In genomic region chr7:48938190-48938589, GRCm38 (mm10) we compare ENCODE assay signal across 9 mouse cellular contexts. TPM values are rescaled to one million over a fixed set of nuclear protein-coding genes. Genes with fewer than 3 reads are reported as not detected.
A peak's percentile ranks its signal among the peaks of the same experiment; 100 is the strongest.
DNase-seq lines count a peak whose midpoint lies in the region; ATAC-seq and TF ChIP-seq lines count a peak whose summit lies in the region.
"Had no signal": no experiment of that assay in that cellular context is flagged by ENCODE, and none has a peak within 500 bp of the region (broad histone marks: within the 10 kb centered on the region; RNA-seq: fewer than 3 reads in every experiment).

No protein-coding gene starts in this region.

- WGBS in intestine, postnatal 0 days, result 29% methylated on average over 4 of the region's 4 CpGs
- WGBS in intestine, embryonic 15.5 days, result 30% methylated on average over 4 of the region's 4 CpGs
- 10% methylated on average over 4 of the region's 4 CpGs for WGBS in liver, embryonic 15.5 days (ENCODE audit: insufficient replicate concordance)

- TF ChIP-seq CTCF in intestine, postnatal 0 days (IDR thresholded peaks at IDR 0.05; ENCODE audit: low read depth), result peak; percentile 63

- no peak overlapping the region for H3K4me3 ChIP-seq in intestine, postnatal 0 days (ENCODE audit: low read depth, low read length)
- no peak overlapping the region for H3K4me3 ChIP-seq in intestine, embryonic 15.5 days (replicated peaks)
- H3K4me3 ChIP-seq in liver, embryonic 15.5 days (replicated peaks), result no peak overlapping the region
- H3K4me3 ChIP-seq: neural tube, embryonic 12.5 days had no signal

- ATAC-seq in intestine, postnatal 0 days, result no peak
- no peak for ATAC-seq in intestine, embryonic 15.5 days
- peak; percentile 15 for ATAC-seq in activated CD4-positive, CD25-positive, alpha-beta regulatory T cell, adult 4 months
- ATAC-seq in liver, embryonic 15.5 days (ENCODE audit: insufficient read depth), result no peak

- no peaks in the 10 kb centered on the region for H3K27me3 ChIP-seq in intestine, postnatal 0 days (replicated peaks; ENCODE audit: control insufficient read depth, insufficient read depth, low read length)
- H3K27me3 ChIP-seq in intestine, embryonic 15.5 days (replicated peaks), result no peaks in the 10 kb centered on the region
- H3K27me3 ChIP-seq in liver, embryonic 15.5 days, result no peaks in the 10 kb centered on the region; the same call in 1 of the 2 replicates
- H3K27me3 ChIP-seq: neural tube, embryonic 12.5 days had no signal

- no peaks in the 10 kb centered on the region for H3K36me3 ChIP-seq in intestine, postnatal 0 days (ENCODE audit: control insufficient read depth, insufficient read depth)
- no peaks in the 10 kb centered on the region for H3K36me3 ChIP-seq in intestine, embryonic 15.5 days
- no peaks in the 10 kb centered on the region for H3K36me3 ChIP-seq in liver, embryonic 15.5 days (replicated peaks)
- H3K36me3 ChIP-seq: neural tube, embryonic 12.5 days had no signal

- no peaks in the 10 kb centered on the region for H3K4me1 ChIP-seq in intestine, postnatal 0 days (replicated peaks; ENCODE audit: control insufficient read depth, insufficient read depth, low read length)
- H3K4me1 ChIP-seq in intestine, embryonic 15.5 days (replicated peaks), result no peaks in the 10 kb centered on the region
- no peaks in the 10 kb centered on the region for H3K4me1 ChIP-seq in liver, embryonic 15.5 days (replicated peaks)
- H3K4me1 ChIP-seq: neural tube, embryonic 12.5 days had no signal

- DNase-seq in CD4-positive helper T cell, adult 2 months (ENCODE audit: low read depth, low spot score), result peak; percentile 46
- DNase-seq in thymus, postnatal 25 days, result peak; percentile 28
- no peak for DNase-seq in gastrocnemius, postnatal 4 days (ENCODE audit: low spot score in 2 of 2)
- no peak for DNase-seq in cerebellum, adult 8-10 months

- no peak overlapping the region for H3K4me2 ChIP-seq in intestine, postnatal 0 days (replicated peaks; ENCODE audit: low read depth)
- H3K4me2 ChIP-seq in intestine, embryonic 15.5 days (replicated peaks), result no peak overlapping the region
- peak overlapping the region; percentile 39 for H3K4me2 ChIP-seq in liver, embryonic 15.5 days
- H3K4me2 ChIP-seq: neural tube, embryonic 12.5 days had no signal

- no peaks in the 10 kb centered on the region for H3K9me3 ChIP-seq in intestine, postnatal 0 days (ENCODE audit: control insufficient read depth)
- no peaks in the 10 kb centered on the region for H3K9me3 ChIP-seq in intestine, embryonic 15.5 days
- H3K9me3 ChIP-seq in liver, embryonic 15.5 days (replicated peaks), result no peaks in the 10 kb centered on the region
- H3K9me3 ChIP-seq: neural tube, embryonic 12.5 days had no signal

- H3K27ac ChIP-seq in intestine, postnatal 0 days (ENCODE audit: low read depth, low read length), result no peak overlapping the region
- H3K27ac ChIP-seq in intestine, embryonic 15.5 days, result no peak overlapping the region
- no peak overlapping the region for H3K27ac ChIP-seq in liver, embryonic 15.5 days (replicated peaks)
- H3K27ac ChIP-seq: neural tube, embryonic 12.5 days had no signal

- H3K9ac ChIP-seq in intestine, postnatal 0 days (ENCODE audit: low read depth, low read length), result no peak overlapping the region
- no peak overlapping the region for H3K9ac ChIP-seq in intestine, embryonic 15.5 days
- H3K9ac ChIP-seq in liver, embryonic 15.5 days, result no peak overlapping the region
- H3K9ac ChIP-seq: neural tube, embryonic 12.5 days had no signal

RNA-seq across cellular contexts. Expression of gene Nav2, which starts 29.7 kb away (rescaled TPM):
- polyA plus RNA-seq in intestine, postnatal 0 days (2015; fragmentation: Nextera tagmentation; extraction: Ambion mirVana), result 5.8 and 8.4 TPM in 2 replicates
- 17.7 and 19.1 TPM in 2 replicates for polyA plus RNA-seq in intestine, embryonic 15.5 days (2015; fragmentation: Nextera tagmentation; extraction: Ambion mirVana)
- polyA plus RNA-seq in activated CD4-positive, CD25-positive, alpha-beta regulatory T cell, adult 4 months (2017; shearing (Covaris generic)), result 10 to 100 TPM; 14.2 to 16.6 TPM
- 2.2 and 3.2 TPM in 2 replicates for polyA plus RNA-seq in liver, embryonic 15.5 days (2015; fragmentation: Nextera tagmentation; extraction: Ambion mirVana)
- 10 to 100 TPM; 79.5 to 86.2 TPM for total RNA-seq in gastrocnemius, postnatal 4 days (2021)

RNA-seq across cellular contexts. Expression of gene E2f8, which starts 56.8 kb away (rescaled TPM):
- 15.7 and 18.1 TPM in 2 replicates for polyA plus RNA-seq in intestine, postnatal 0 days (2015; fragmentation: Nextera tagmentation; extraction: Ambion mirVana)
- polyA plus RNA-seq in intestine, embryonic 15.5 days (2015; fragmentation: Nextera tagmentation; extraction: Ambion mirVana), result 22.3 and 23.5 TPM in 2 replicates
- polyA plus RNA-seq in activated CD4-positive, CD25-positive, alpha-beta regulatory T cell, adult 4 months (2017; shearing (Covaris generic)), result 1 to 10 TPM; 3.2 to 7.5 TPM
- polyA plus RNA-seq in liver, embryonic 15.5 days (2015; fragmentation: Nextera tagmentation; extraction: Ambion mirVana), result 32.5 and 33.5 TPM in 2 replicates
- total RNA-seq in gastrocnemius, postnatal 4 days (2021), result 10 to 100 TPM; 11.7 to 12.8 TPM

Comparison
In these comparisons a context has a peak if more than half of its experiments do, and no peak if none do; other contexts are left out.
1. DNase-seq: peak in CD4-positive helper T cell, adult 2 months (single experiment) and thymus, postnatal 25 days (single experiment); none in gastrocnemius, postnatal 4 days (0 of 2) and cerebellum, adult 8-10 months (single experiment).